Mouse (Mus musculus): ENCODE results near the gene Fkbp6.

GRCm38 (mm10) chr5:135395826-135396225, 46.0 kb upstream of the Fkbp6 start:
- no peak for TF ChIP-seq CTCF (IDR thresholded peaks at IDR 0.05; ENCODE audit: borderline replicate concordance, insufficient read depth, low read length)
- TF ChIP-seq POLR2A (IDR thresholded peaks at IDR 0.05; ENCODE audit: low read depth, low read length), result no peak
